Mouse (Mus musculus): ENCODE results near the gene Mindy4. TPM values are rescaled to one million over a fixed set of nuclear protein-coding genes. Genes with fewer than 3 reads are reported as not detected.
"Not testable (repeated sequence)": the region's sequence is repeated elsewhere in the genome, so short reads cannot be mapped to it uniquely, and the experiment has no call there.

Mindy4 gene
- 1.1 TPM in 1 of 3 replicates, not detected in the others for total RNA-seq (2017)

GRCm38 (mm10) chr6:55202913-55203910, at the start of gene Mindy4:
TSS of gene Mindy4 (plus strand) at chr6:55203383.
- ATAC-seq (replicated peaks; ENCODE audit: insufficient number of reproducible peaks, low FRiP score, low TSS enrichment, poor library complexity, severe bottlenecking) = peak; percentile 68; the same call in 1 of the 2 replicates

- no peak for ATAC-seq (replicated peaks; ENCODE audit: insufficient number of reproducible peaks, low FRiP score, low TSS enrichment, poor library complexity, severe bottlenecking)
These were observed 43.9 kb upstream of the Mindy4 start for GRCm38 (mm10) chr6:55159256-55159655.

- no peak for ATAC-seq (replicated peaks; ENCODE audit: insufficient number of reproducible peaks, low FRiP score, low TSS enrichment, poor library complexity, severe bottlenecking)
These were observed 41.8 kb upstream of the Mindy4 start for GRCm38 (mm10) chr6:55161311-55161761.

GRCm38 (mm10) chr6:55163046-55163584, 40.1 kb upstream of the Mindy4 start:
- no peak for ATAC-seq (replicated peaks; ENCODE audit: insufficient number of reproducible peaks, low FRiP score, low TSS enrichment, poor library complexity, severe bottlenecking)

GRCm38 (mm10) chr6:55166777-55167463, 36.3 kb upstream of the Mindy4 start:
- peak; percentile 78 for ATAC-seq (replicated peaks; ENCODE audit: insufficient number of reproducible peaks, low FRiP score, low TSS enrichment, poor library complexity, severe bottlenecking)

GRCm38 (mm10) chr6:55169818-55170217, 33.4 kb upstream of the Mindy4 start:
- ATAC-seq (replicated peaks; ENCODE audit: insufficient number of reproducible peaks, low FRiP score, low TSS enrichment, poor library complexity, severe bottlenecking) = no peak

- ATAC-seq (replicated peaks; ENCODE audit: insufficient number of reproducible peaks, low FRiP score, low TSS enrichment, poor library complexity, severe bottlenecking) = no peak
These were observed 31.5 kb upstream of the Mindy4 start for GRCm38 (mm10) chr6:55171638-55172037.

GRCm38 (mm10) chr6:55173171-55173570, 30.0 kb upstream of the Mindy4 start:
- no peak for ATAC-seq (replicated peaks; ENCODE audit: insufficient number of reproducible peaks, low FRiP score, low TSS enrichment, poor library complexity, severe bottlenecking)

- no peak for ATAC-seq (replicated peaks; ENCODE audit: insufficient number of reproducible peaks, low FRiP score, low TSS enrichment, poor library complexity, severe bottlenecking)
These were observed 29.2 kb upstream of the Mindy4 start for GRCm38 (mm10) chr6:55173941-55174349.

- ATAC-seq (replicated peaks; ENCODE audit: insufficient number of reproducible peaks, low FRiP score, low TSS enrichment, poor library complexity, severe bottlenecking) = no peak
These were observed 28.4 kb upstream of the Mindy4 start, which contains the start of gene Inmt for GRCm38 (mm10) chr6:55174741-55175181. TSS of gene Inmt (minus strand) at chr6:55175043.

- no peak for ATAC-seq (replicated peaks; ENCODE audit: insufficient number of reproducible peaks, low FRiP score, low TSS enrichment, poor library complexity, severe bottlenecking)
These were observed 27.7 kb upstream of the Mindy4 start for GRCm38 (mm10) chr6:55175456-55175855.

GRCm38 (mm10) chr6:55175892-55176291, 27.3 kb upstream of the Mindy4 start:
- no peak for ATAC-seq (replicated peaks; ENCODE audit: insufficient number of reproducible peaks, low FRiP score, low TSS enrichment, poor library complexity, severe bottlenecking)

- ATAC-seq (replicated peaks; ENCODE audit: insufficient number of reproducible peaks, low FRiP score, low TSS enrichment, poor library complexity, severe bottlenecking) = no peak
These were observed 26.0 kb upstream of the Mindy4 start for GRCm38 (mm10) chr6:55177060-55177732.

- ATAC-seq (replicated peaks; ENCODE audit: insufficient number of reproducible peaks, low FRiP score, low TSS enrichment, poor library complexity, severe bottlenecking) = no peak
These were observed 23.6 kb upstream of the Mindy4 start for GRCm38 (mm10) chr6:55179560-55179959.

GRCm38 (mm10) chr6:55182655-55183430, 20.3 kb upstream of the Mindy4 start:
- ATAC-seq (replicated peaks; ENCODE audit: insufficient number of reproducible peaks, low FRiP score, low TSS enrichment, poor library complexity, severe bottlenecking) = no peak

- not testable (repeated sequence) for ATAC-seq (replicated peaks; ENCODE audit: insufficient number of reproducible peaks, low FRiP score, low TSS enrichment, poor library complexity, severe bottlenecking)
These were observed 15.4 kb upstream of the Mindy4 start for GRCm38 (mm10) chr6:55187827-55188226.

GRCm38 (mm10) chr6:55189406-55189805, 13.8 kb upstream of the Mindy4 start:
- no peak for ATAC-seq (replicated peaks; ENCODE audit: insufficient number of reproducible peaks, low FRiP score, low TSS enrichment, poor library complexity, severe bottlenecking)

GRCm38 (mm10) chr6:55191537-55191936, 11.6 kb upstream of the Mindy4 start:
- no peak for ATAC-seq (replicated peaks; ENCODE audit: insufficient number of reproducible peaks, low FRiP score, low TSS enrichment, poor library complexity, severe bottlenecking)

Measured in monocyte, adult 5-6 weeks (primary cell).